Mouse (Mus musculus): ENCODE data around the gene Slc26a10. TPM values are rescaled to one million over a fixed set of nuclear protein-coding genes. Genes with fewer than 3 reads are reported as not detected.

Slc26a10 gene
- polyA plus RNA-seq, 1 experiment from 2014 or later: 2.2 TPM

GRCm38 (mm10) chr10:127211414-127211854 is 31.0 kb upstream of the Slc26a10 start, which contains the start of gene Pip4k2c:
Gene Pip4k2c (minus strand): TSS chr10:127211585.
- peak within 1 kb of the TSS; percentile 53; the same call in 1 of the 2 replicates for H3K27ac ChIP-seq
- peak; percentile 98 for ATAC-seq (ENCODE audit: low FRiP score)
- 1% methylated on average over 47 of the region's 47 CpGs for WGBS

GRCm38 (mm10) chr10:127210961-127211405 is 30.5 kb upstream of the Slc26a10 start:
- H3K4me1 ChIP-seq: peaks cover 16% of the 10 kb centered on the region
- H3K4me2 ChIP-seq: peak overlapping the region; percentile 94
- H3K27me3 ChIP-seq: peaks cover 5% of the 10 kb centered on the region; the same call in 1 of the 2 replicates
- H3K9me3 ChIP-seq: no peaks in the 10 kb centered on the region
- WGBS: 0% methylated on average over 25 of the region's 25 CpGs
- peaks cover 26% of the 10 kb centered on the region for H3K36me3 ChIP-seq (replicated peaks)
- H3K4me3 ChIP-seq (replicated peaks): peak overlapping the region; percentile 88
- ATAC-seq (ENCODE audit: low FRiP score): peak; percentile 64
- peak overlapping the region; percentile 53; the same call in 1 of the 2 replicates for H3K27ac ChIP-seq
- H3K9ac ChIP-seq: peak overlapping the region; percentile 87

More at GRCm38 (mm10) chr10:127211414-127211854, 31.0 kb upstream of the Slc26a10 start, which contains the start of gene Pip4k2c:
- Histone ChIP-seq H3K36me3 (replicated peaks) (peaks cover 21% of the 10 kb centered on the region), H3K4me2 (peak within 1 kb of the TSS; percentile 94), H3K4me3 (replicated peaks) (peak within 1 kb of the TSS; percentile 88), H3K9ac (peak within 1 kb of the TSS; percentile 87), H3K27me3 (peaks cover 5% of the 10 kb centered on the region; the same call in 1 of the 2 replicates), H3K9me3 (no peaks in the 10 kb centered on the region), H3K4me1 (peaks cover 16% of the 10 kb centered on the region)

- Histone ChIP-seq H3K9me3 (no peaks in the 10 kb centered on the region), H3K4me2 (peak overlapping the region; percentile 94), H3K4me3 (replicated peaks) (peak overlapping the region; percentile 88), H3K27me3 (peaks cover 5% of the 10 kb centered on the region; the same call in 1 of the 2 replicates), H3K9ac (no peak overlapping the region), H3K27ac (no peak overlapping the region), H3K4me1 (peaks cover 16% of the 10 kb centered on the region), H3K36me3 (replicated peaks) (peaks cover 35% of the 10 kb centered on the region)
- WGBS: 82% methylated on average over 13 of the region's 13 CpGs
- no peak for ATAC-seq (ENCODE audit: low FRiP score)
Observed at GRCm38 (mm10) chr10:127209928-127210570, 29.6 kb upstream of the Slc26a10 start.

GRCm38 (mm10) chr10:127208921-127209320 is 28.5 kb upstream of the Slc26a10 start:
- Histone ChIP-seq H3K27ac (no peak overlapping the region), H3K9me3 (no peaks in the 10 kb centered on the region), H3K4me1 (peaks cover 16% of the 10 kb centered on the region), H3K27me3 (peaks cover 5% of the 10 kb centered on the region; the same call in 1 of the 2 replicates), H3K4me2 (no peak overlapping the region), H3K9ac (no peak overlapping the region), H3K4me3 (replicated peaks) (no peak overlapping the region), H3K36me3 (replicated peaks) (peaks cover 42% of the 10 kb centered on the region)
- no peak for ATAC-seq (ENCODE audit: low FRiP score)
- WGBS: 79% methylated on average over 4 of the region's 4 CpGs

- Histone ChIP-seq H3K36me3 (replicated peaks) (peaks cover 69% of the 10 kb centered on the region), H3K9ac (no peak overlapping the region), H3K9me3 (no peaks in the 10 kb centered on the region), H3K27me3 (no peaks in the 10 kb centered on the region), H3K4me1 (peaks cover 6% of the 10 kb centered on the region), H3K27ac (no peak overlapping the region), H3K4me3 (replicated peaks) (no peak overlapping the region), H3K4me2 (no peak overlapping the region)
- 92% methylated on average over 10 of the region's 10 CpGs for WGBS
- ATAC-seq (ENCODE audit: low FRiP score): no peak
Observed at GRCm38 (mm10) chr10:127205373-127205772, 24.9 kb upstream of the Slc26a10 start.

- peaks cover 77% of the 10 kb centered on the region for H3K36me3 ChIP-seq (replicated peaks)
- no peaks in the 10 kb centered on the region for H3K4me1 ChIP-seq
- no peak for ATAC-seq (ENCODE audit: low FRiP score)
- no peaks in the 10 kb centered on the region for H3K27me3 ChIP-seq
- no peaks in the 10 kb centered on the region for H3K9me3 ChIP-seq
- WGBS: 92% methylated on average over 5 of the region's 5 CpGs
- no peak overlapping the region for H3K27ac ChIP-seq
- H3K9ac ChIP-seq: no peak overlapping the region
- H3K4me2 ChIP-seq: no peak overlapping the region
- no peak overlapping the region for H3K4me3 ChIP-seq (replicated peaks)
Observed at GRCm38 (mm10) chr10:127204589-127204988, 24.1 kb upstream of the Slc26a10 start.

- no peak for ATAC-seq (ENCODE audit: low FRiP score)
- no peak overlapping the region for H3K4me3 ChIP-seq (replicated peaks)
- H3K27ac ChIP-seq: no peak overlapping the region
- no peaks in the 10 kb centered on the region for H3K9me3 ChIP-seq
- peaks cover 85% of the 10 kb centered on the region for H3K36me3 ChIP-seq (replicated peaks)
- H3K27me3 ChIP-seq: no peaks in the 10 kb centered on the region
- WGBS: 92% methylated on average over 3 of the region's 3 CpGs
- H3K4me1 ChIP-seq: no peaks in the 10 kb centered on the region
- no peak overlapping the region for H3K9ac ChIP-seq
- H3K4me2 ChIP-seq: no peak overlapping the region
Observed at GRCm38 (mm10) chr10:127203106-127203505, 22.7 kb upstream of the Slc26a10 start.

- Histone ChIP-seq H3K36me3 (replicated peaks) (peaks cover 67% of the 10 kb centered on the region), H3K9ac (no peak overlapping the region), H3K4me2 (no peak overlapping the region), H3K4me1 (peaks cover 7% of the 10 kb centered on the region), H3K4me3 (replicated peaks) (no peak overlapping the region), H3K9me3 (no peaks in the 10 kb centered on the region), H3K27me3 (no peaks in the 10 kb centered on the region), H3K27ac (no peak overlapping the region)
- 84% methylated on average over 8 of the region's 8 CpGs for WGBS
- ATAC-seq (ENCODE audit: low FRiP score): no peak
Observed at GRCm38 (mm10) chr10:127200279-127200678, 19.8 kb upstream of the Slc26a10 start.

- Histone ChIP-seq H3K9me3 (no peaks in the 10 kb centered on the region), H3K9ac (no peak overlapping the region), H3K4me2 (no peak overlapping the region), H3K36me3 (replicated peaks) (peaks cover 59% of the 10 kb centered on the region), H3K4me3 (replicated peaks) (no peak overlapping the region), H3K27me3 (no peaks in the 10 kb centered on the region), H3K4me1 (peaks cover 14% of the 10 kb centered on the region), H3K27ac (no peak overlapping the region)
- ATAC-seq (ENCODE audit: low FRiP score): no peak
- WGBS: 88% methylated on average over 11 of the region's 11 CpGs
Observed at GRCm38 (mm10) chr10:127199474-127199873, 19.0 kb upstream of the Slc26a10 start.

GRCm38 (mm10) chr10:127199068-127199467 is 18.6 kb upstream of the Slc26a10 start:
- Histone ChIP-seq H3K9ac (no peak overlapping the region), H3K4me3 (replicated peaks) (no peak overlapping the region), H3K36me3 (replicated peaks) (peaks cover 59% of the 10 kb centered on the region), H3K27ac (no peak overlapping the region), H3K9me3 (no peaks in the 10 kb centered on the region), H3K4me1 (peaks cover 18% of the 10 kb centered on the region), H3K27me3 (no peaks in the 10 kb centered on the region), H3K4me2 (no peak overlapping the region)
- no peak for ATAC-seq (ENCODE audit: low FRiP score)
- 69% methylated on average over 5 of the region's 5 CpGs for WGBS

- no peak overlapping the region for H3K4me3 ChIP-seq (replicated peaks)
- H3K4me1 ChIP-seq: peaks cover 18% of the 10 kb centered on the region
- H3K36me3 ChIP-seq (replicated peaks): peaks cover 54% of the 10 kb centered on the region
- no peaks in the 10 kb centered on the region for H3K9me3 ChIP-seq
- no peak overlapping the region for H3K4me2 ChIP-seq
- no peak overlapping the region for H3K9ac ChIP-seq
- no peaks in the 10 kb centered on the region for H3K27me3 ChIP-seq
- H3K27ac ChIP-seq: no peak overlapping the region
- WGBS: 77% methylated on average over 2 of the region's 2 CpGs
- ATAC-seq (ENCODE audit: low FRiP score): no peak
Observed at GRCm38 (mm10) chr10:127198492-127198891, 18.0 kb upstream of the Slc26a10 start.

GRCm38 (mm10) chr10:127197505-127198110 is 17.2 kb upstream of the Slc26a10 start:
- no peaks in the 10 kb centered on the region for H3K27me3 ChIP-seq
- H3K36me3 ChIP-seq (replicated peaks): peaks cover 52% of the 10 kb centered on the region
- no peak overlapping the region for H3K4me2 ChIP-seq
- no peak overlapping the region for H3K4me3 ChIP-seq (replicated peaks)
- peaks cover 24% of the 10 kb centered on the region for H3K4me1 ChIP-seq
- 91% methylated on average over 11 of the region's 11 CpGs for WGBS
- H3K9me3 ChIP-seq: no peaks in the 10 kb centered on the region
- H3K9ac ChIP-seq: no peak overlapping the region
- ATAC-seq (ENCODE audit: low FRiP score): no peak
- no peak overlapping the region for H3K27ac ChIP-seq

Measured in forebrain, embryonic 12.5 days (tissue).